Mouse (Mus musculus): ENCODE data around the gene Wdr81. TPM values are rescaled to one million over a fixed set of nuclear protein-coding genes. Genes with fewer than 3 reads are reported as not detected.

Gene Wdr81
- polyA plus RNA-seq, 1 experiment from 2014 or later = 7.0 TPM

GRCm38 (mm10) chr11:75400099-75400498, 54.4 kb downstream of the Wdr81 start:
- no peak overlapping the region for H3K9ac ChIP-seq (ENCODE audit: low read length)
- H3K27ac ChIP-seq (ENCODE audit: low read length) = no peak overlapping the region
- H3K36me3 ChIP-seq (ENCODE audit: control insufficient read depth, insufficient read depth, low read length) = no peaks in the 10 kb centered on the region
- H3K4me3 ChIP-seq (replicated peaks; ENCODE audit: low read length) = no peak overlapping the region
- H3K27me3 ChIP-seq (ENCODE audit: control insufficient read depth, insufficient read depth, low read length) = no peaks in the 10 kb centered on the region
- ATAC-seq (ENCODE audit: insufficient read depth, low FRiP score) = no peak
- H3K4me1 ChIP-seq (ENCODE audit: control insufficient read depth, insufficient read depth, low read length) = peaks cover 7% of the 10 kb centered on the region
- no peaks in the 10 kb centered on the region for H3K9me3 ChIP-seq (replicated peaks; ENCODE audit: control insufficient read depth, low read length)
- H3K4me2 ChIP-seq (ENCODE audit: low read depth, low read length) = no peak overlapping the region
- 78% methylated on average over 9 of the region's 9 CpGs for WGBS

GRCm38 (mm10) chr11:75399411-75399841, 55.1 kb downstream of the Wdr81 start:
- H3K4me2 ChIP-seq (ENCODE audit: low read depth, low read length) = no peak overlapping the region
- H3K9ac ChIP-seq (ENCODE audit: low read length) = no peak overlapping the region
- no peaks in the 10 kb centered on the region for H3K9me3 ChIP-seq (replicated peaks; ENCODE audit: control insufficient read depth, low read length)
- no peaks in the 10 kb centered on the region for H3K36me3 ChIP-seq (ENCODE audit: control insufficient read depth, insufficient read depth, low read length)
- no peak for ATAC-seq (ENCODE audit: insufficient read depth, low FRiP score)
- H3K27me3 ChIP-seq (ENCODE audit: control insufficient read depth, insufficient read depth, low read length) = no peaks in the 10 kb centered on the region
- no peak overlapping the region for H3K4me3 ChIP-seq (replicated peaks; ENCODE audit: low read length)
- peaks cover 7% of the 10 kb centered on the region for H3K4me1 ChIP-seq (ENCODE audit: control insufficient read depth, insufficient read depth, low read length)
- no peak overlapping the region for H3K27ac ChIP-seq (ENCODE audit: low read length)
- 84% methylated on average over 11 of the region's 11 CpGs for WGBS

GRCm38 (mm10) chr11:75397452-75397851, 57.1 kb downstream of the Wdr81 start:
- Histone ChIP-seq H3K36me3 (ENCODE audit: control insufficient read depth, insufficient read depth, low read length) (no peaks in the 10 kb centered on the region), H3K9me3 (replicated peaks; ENCODE audit: control insufficient read depth, low read length) (no peaks in the 10 kb centered on the region), H3K4me2 (ENCODE audit: low read depth, low read length) (no peak overlapping the region), H3K27me3 (ENCODE audit: control insufficient read depth, insufficient read depth, low read length) (no peaks in the 10 kb centered on the region), H3K4me1 (ENCODE audit: control insufficient read depth, insufficient read depth, low read length) (peaks cover 2% of the 10 kb centered on the region; the same call in 1 of the 2 replicates), H3K9ac (ENCODE audit: low read length) (no peak overlapping the region), H3K4me3 (replicated peaks; ENCODE audit: low read length) (no peak overlapping the region), H3K27ac (ENCODE audit: low read length) (no peak overlapping the region)
- no peak for ATAC-seq (ENCODE audit: insufficient read depth, low FRiP score)
- WGBS = 71% methylated on average over 7 of the region's 7 CpGs

- H3K9me3 ChIP-seq (replicated peaks; ENCODE audit: control insufficient read depth, low read length) = no peaks in the 10 kb centered on the region
- no peaks in the 10 kb centered on the region for H3K36me3 ChIP-seq (ENCODE audit: control insufficient read depth, insufficient read depth, low read length)
- WGBS = 77% methylated on average over 1 of the region's 1 CpGs
- H3K4me2 ChIP-seq (ENCODE audit: low read depth, low read length) = no peak overlapping the region
- no peak overlapping the region for H3K9ac ChIP-seq (ENCODE audit: low read length)
- no peak for ATAC-seq (ENCODE audit: insufficient read depth, low FRiP score)
- H3K4me1 ChIP-seq (ENCODE audit: control insufficient read depth, insufficient read depth, low read length) = no peaks in the 10 kb centered on the region
- no peak overlapping the region for H3K4me3 ChIP-seq (replicated peaks; ENCODE audit: low read length)
- H3K27me3 ChIP-seq (ENCODE audit: control insufficient read depth, insufficient read depth, low read length) = no peaks in the 10 kb centered on the region
- H3K27ac ChIP-seq (ENCODE audit: low read length) = no peak overlapping the region
Measured at GRCm38 (mm10) chr11:75395611-75396010, 58.9 kb downstream of the Wdr81 start.

MicroRNA genes within 50 kb of the gene (microRNA counts, 519-probe panel; counts per million panel counts)
- 3,817 counts per million, percentile 89 among the panel's probes with 10 or more counts for microRNA mmu-miR-22

Small RNA genes within 50 kb of the gene (microRNA-seq; reads per million reads assigned to microRNA genes)
- gene Mir22 = 4,425 reads per million, percentile 90 among the genes with 10 or more reads in this experiment

Other genes starting within 250 kb of the Wdr81 start
- gene Rpa1, start 106.4 kb downstream of the Wdr81 start, polyA plus RNA-seq (2015; fragmentation: Nextera tagmentation; extraction: Ambion mirVana) = 111 and 112 TPM in 2 replicates
- gene Smyd4, start 106.3 kb downstream of the Wdr81 start, polyA plus RNA-seq (2015; fragmentation: Nextera tagmentation; extraction: Ambion mirVana) = 8.1 and 9.8 TPM in 2 replicates
- 60.2 and 72.8 TPM in 2 replicates for gene Serpinf1, start 32.0 kb downstream of the Wdr81 start, polyA plus RNA-seq (2015; fragmentation: Nextera tagmentation; extraction: Ambion mirVana)
- gene Serpinf2, start 15.1 kb downstream of the Wdr81 start, polyA plus RNA-seq (2015; fragmentation: Nextera tagmentation; extraction: Ambion mirVana) = 65.3 and 68.3 TPM in 2 replicates
- 22.7 and 22.9 TPM in 2 replicates for gene Tlcd2, start 7.0 kb upstream of the Wdr81 start, polyA plus RNA-seq (2015; fragmentation: Nextera tagmentation; extraction: Ambion mirVana)
- 42.4 and 43.8 TPM in 2 replicates for gene Prpf8, start 32.1 kb upstream of the Wdr81 start, polyA plus RNA-seq (2015; fragmentation: Nextera tagmentation; extraction: Ambion mirVana)
- 1.4 and 1.7 TPM in 2 replicates for gene Rilp, start 55.4 kb upstream of the Wdr81 start, polyA plus RNA-seq (2015; fragmentation: Nextera tagmentation; extraction: Ambion mirVana)
- gene Scarf1, start 58.8 kb upstream of the Wdr81 start, polyA plus RNA-seq (2015; fragmentation: Nextera tagmentation; extraction: Ambion mirVana) = 6.2 and 6.7 TPM in 2 replicates
- 4.1 and 5.0 TPM in 2 replicates for gene Slc43a2, start 77.0 kb upstream of the Wdr81 start, polyA plus RNA-seq (2015; fragmentation: Nextera tagmentation; extraction: Ambion mirVana)
- gene Pitpna, start 133.4 kb upstream of the Wdr81 start, polyA plus RNA-seq (2015; fragmentation: Nextera tagmentation; extraction: Ambion mirVana) = 59.1 and 63.1 TPM in 2 replicates
- 20.6 and 24.2 TPM in 2 replicates for gene Inpp5k, start 176.3 kb upstream of the Wdr81 start, polyA plus RNA-seq (2015; fragmentation: Nextera tagmentation; extraction: Ambion mirVana)
- 70.5 and 74.3 TPM in 2 replicates for gene Myo1c, start 195.8 kb upstream of the Wdr81 start, polyA plus RNA-seq (2015; fragmentation: Nextera tagmentation; extraction: Ambion mirVana)
- gene Crk, start 224.5 kb upstream of the Wdr81 start, polyA plus RNA-seq (2015; fragmentation: Nextera tagmentation; extraction: Ambion mirVana) = 106 and 107 TPM in 2 replicates